Mouse (Mus musculus) stomach, embryonic 15.5 days (tissue): ENCODE results near the gene Nckap1l. TPM values are rescaled to one million over a fixed set of nuclear protein-coding genes. Genes with fewer than 3 reads are reported as not detected.

Experiments
- ATAC-seq: fragments of 200-750 bp; cut with Nextera tagmentation; 2 replicates; pipeline ENCODE4 v1.8.0; 2017; ENCODE audit warnings: low read depth, moderate number of reproducible peaks, moderate TSS enrichment; ENCODE audit not compliant: insufficient read depth, low FRiP score
- H3K27ac ChIP-seq: fragments of 300-500 bp; sonication (generic); 2 replicates; pipeline ENCODE4 v1.5.1; 2015; ENCODE audit warnings: mild to moderate bottlenecking, inconsistent platforms
- H3K27me3 ChIP-seq: fragments of 300-500 bp; sonication (generic); replicated peaks from 2 replicates; pipeline ENCODE4 v1.6.1; 2015; ENCODE audit warnings: inconsistent platforms
- H3K36me3 ChIP-seq: fragments of 300-500 bp; sonication (generic); 2 replicates; pipeline ENCODE4 v1.6.1; 2015; ENCODE audit warnings: inconsistent platforms
- H3K4me1 ChIP-seq: fragments of 300-500 bp; sonication (generic); 2 replicates; pipeline ENCODE4 v1.6.1; 2015; ENCODE audit warnings: inconsistent platforms
- H3K4me2 ChIP-seq: fragments of 300-500 bp; sonication (generic); 2 replicates; pipeline ENCODE4 v1.6.1; 2015; ENCODE audit warnings: mild to moderate bottlenecking, inconsistent platforms
- H3K4me3 ChIP-seq: fragments of 300-500 bp; sonication (generic); replicated peaks from 2 replicates; pipeline ENCODE4 v1.5.1; 2015; ENCODE audit warnings: inconsistent platforms
- H3K9ac ChIP-seq: fragments of 300-500 bp; sonication (generic); 2 replicates; pipeline ENCODE4 v1.6.1; 2015; ENCODE audit warnings: inconsistent platforms
- H3K9me3 ChIP-seq: fragments of 300-500 bp; sonication (generic); 2 replicates; pipeline ENCODE4 v1.6.1; 2016; ENCODE audit warnings: inconsistent platforms
- WGBS: fragments of 180-500 bp; shearing (Covaris S2); methylation state at CpG from one replicate; pipeline ENCODE4 v1.1.7; 2015; 5-methylcytosine and 5-hydroxymethylcytosine counted together
- polyA plus RNA-seq: library from polyadenylated mRNA; unstranded; fragments of >200 nt; fragmentation: Nextera tagmentation; extraction: Ambion mirVana; gene quantifications from 2 replicates; pipeline ENCODE4 v1.2.1, GENCODE M21; 2015

The Nckap1l gene
- polyA plus RNA-seq, 1 experiment from 2014 or later: 4.1 TPM

GRCm38 (mm10) chr15:103523156-103523555 lies 69.6 kb downstream of the Nckap1l start:
- Histone ChIP-seq H3K36me3 (no peaks in the 10 kb centered on the region), H3K9ac (no peak overlapping the region), H3K4me2 (no peak overlapping the region), H3K27ac (no peak overlapping the region), H3K27me3 (no peaks in the 10 kb centered on the region), H3K4me3 (no peak overlapping the region), H3K4me1 (peaks cover 4% of the 10 kb centered on the region; the same call in 1 of the 2 replicates), H3K9me3 (no peaks in the 10 kb centered on the region)
- 71% methylated on average over 3 of the region's 3 CpGs for WGBS
- ATAC-seq: no peak

GRCm38 (mm10) chr15:103530372-103530771 lies 76.8 kb downstream of the Nckap1l start:
- H3K27ac ChIP-seq: no peak overlapping the region
- ATAC-seq: peak; percentile 77
- WGBS: 8% methylated on average over 5 of the region's 5 CpGs
- H3K4me2 ChIP-seq: no peak overlapping the region
- no peaks in the 10 kb centered on the region for H3K9me3 ChIP-seq
- no peaks in the 10 kb centered on the region for H3K4me1 ChIP-seq
- H3K4me3 ChIP-seq: no peak overlapping the region
- H3K36me3 ChIP-seq: no peaks in the 10 kb centered on the region
- H3K9ac ChIP-seq: no peak overlapping the region
- peaks cover 3% of the 10 kb centered on the region; the same call in 1 of the 2 replicates for H3K27me3 ChIP-seq

GRCm38 (mm10) chr15:103534054-103534620 lies 80.5 kb downstream of the Nckap1l start:
- Histone ChIP-seq H3K4me1 (peaks cover 10% of the 10 kb centered on the region; the same call in 1 of the 2 replicates), H3K4me3 (no peak overlapping the region), H3K9me3 (no peaks in the 10 kb centered on the region), H3K9ac (no peak overlapping the region), H3K27me3 (peaks cover 21% of the 10 kb centered on the region; the same call in 1 of the 2 replicates), H3K27ac (no peak overlapping the region), H3K36me3 (no peaks in the 10 kb centered on the region), H3K4me2 (no peak overlapping the region)
- 79% methylated on average over 7 of the region's 7 CpGs for WGBS
- no peak for ATAC-seq

GRCm38 (mm10) chr15:103535030-103535429 lies 81.4 kb downstream of the Nckap1l start:
- ATAC-seq: no peak
- Histone ChIP-seq H3K9ac (no peak overlapping the region), H3K27ac (no peak overlapping the region), H3K4me3 (no peak overlapping the region), H3K27me3 (peaks cover 21% of the 10 kb centered on the region; the same call in 1 of the 2 replicates), H3K4me1 (peaks cover 10% of the 10 kb centered on the region; the same call in 1 of the 2 replicates), H3K9me3 (no peaks in the 10 kb centered on the region), H3K4me2 (no peak overlapping the region), H3K36me3 (no peaks in the 10 kb centered on the region)
- 84% methylated on average over 2 of the region's 2 CpGs for WGBS

GRCm38 (mm10) chr15:103535786-103536185 lies 82.2 kb downstream of the Nckap1l start:
- Histone ChIP-seq H3K9me3 (no peaks in the 10 kb centered on the region), H3K36me3 (no peaks in the 10 kb centered on the region), H3K27me3 (peaks cover 21% of the 10 kb centered on the region; the same call in 1 of the 2 replicates), H3K9ac (no peak overlapping the region), H3K4me2 (no peak overlapping the region), H3K4me3 (no peak overlapping the region), H3K4me1 (peaks cover 10% of the 10 kb centered on the region; the same call in 1 of the 2 replicates), H3K27ac (no peak overlapping the region)
- 64% methylated on average over 1 of the region's 1 CpGs for WGBS
- no peak for ATAC-seq

- peaks cover 21% of the 10 kb centered on the region; the same call in 1 of the 2 replicates for H3K27me3 ChIP-seq
- no peak overlapping the region for H3K27ac ChIP-seq
- H3K4me3 ChIP-seq: 0 out of 2 replicates have a peak overlapping the region, but pooled peaks have one; percentile 63
- ATAC-seq: no peak
- peaks cover 10% of the 10 kb centered on the region; the same call in 1 of the 2 replicates for H3K4me1 ChIP-seq
- H3K9ac ChIP-seq: no peak overlapping the region
- no peaks in the 10 kb centered on the region for H3K36me3 ChIP-seq
- peak overlapping the region; percentile 97 for H3K4me2 ChIP-seq
- no peaks in the 10 kb centered on the region for H3K9me3 ChIP-seq
- WGBS: 39% methylated on average over 2 of the region's 2 CpGs
These were observed 82.9 kb downstream of the Nckap1l start for GRCm38 (mm10) chr15:103536456-103536855.

GRCm38 (mm10) chr15:103537011-103537821 lies 83.6 kb downstream of the Nckap1l start:
- Histone ChIP-seq H3K9ac (peak overlapping the region; percentile 49), H3K27me3 (peaks cover 21% of the 10 kb centered on the region; the same call in 1 of the 2 replicates), H3K4me2 (peak overlapping the region; percentile 97), H3K9me3 (no peaks in the 10 kb centered on the region), H3K4me3 (peak overlapping the region; percentile 63), H3K36me3 (no peaks in the 10 kb centered on the region), H3K27ac (peak overlapping the region; percentile 16; the same call in 1 of the 2 replicates), H3K4me1 (peaks cover 10% of the 10 kb centered on the region; the same call in 1 of the 2 replicates)
- WGBS: 2% methylated on average over 37 of the region's 37 CpGs
- ATAC-seq: peak; percentile 37; the same call in 1 of the 2 replicates

GRCm38 (mm10) chr15:103537822-103538213 lies 84.2 kb downstream of the Nckap1l start, which contains the start of gene Ppp1r1a:
Gene Ppp1r1a, minus strand, starts transcription at chr15:103538003.
- Histone ChIP-seq H3K4me1 (peaks cover 10% of the 10 kb centered on the region; the same call in 1 of the 2 replicates), H3K27ac (peak within 1 kb of the TSS; percentile 16; the same call in 1 of the 2 replicates), H3K36me3 (no peaks in the 10 kb centered on the region), H3K4me2 (peak within 1 kb of the TSS; percentile 97), H3K4me3 (peak within 1 kb of the TSS; percentile 63), H3K9me3 (no peaks in the 10 kb centered on the region), H3K9ac (peak within 1 kb of the TSS; percentile 49), H3K27me3 (peaks cover 21% of the 10 kb centered on the region; the same call in 1 of the 2 replicates)
- 0% methylated on average over 36 of the region's 36 CpGs for WGBS
- ATAC-seq: peak; percentile 70

GRCm38 (mm10) chr15:103539259-103539658 lies 85.7 kb downstream of the Nckap1l start:
- Histone ChIP-seq H3K9ac (no peak overlapping the region), H3K27me3 (peaks cover 21% of the 10 kb centered on the region; the same call in 1 of the 2 replicates), H3K36me3 (no peaks in the 10 kb centered on the region), H3K4me3 (no peak overlapping the region), H3K4me2 (no peak overlapping the region), H3K9me3 (no peaks in the 10 kb centered on the region), H3K27ac (no peak overlapping the region), H3K4me1 (peaks cover 10% of the 10 kb centered on the region; the same call in 1 of the 2 replicates)
- 35% methylated on average over 2 of the region's 2 CpGs for WGBS
- no peak for ATAC-seq

- ATAC-seq: no peak
- no peak overlapping the region for H3K27ac ChIP-seq
- peaks cover 10% of the 10 kb centered on the region; the same call in 1 of the 2 replicates for H3K4me1 ChIP-seq
- H3K4me3 ChIP-seq: no peak overlapping the region
- H3K27me3 ChIP-seq: peaks cover 17% of the 10 kb centered on the region; the same call in 1 of the 2 replicates
- H3K9me3 ChIP-seq: no peaks in the 10 kb centered on the region
- WGBS: 76% methylated on average over 1 of the region's 1 CpGs
- no peak overlapping the region for H3K9ac ChIP-seq
- no peaks in the 10 kb centered on the region for H3K36me3 ChIP-seq
- H3K4me2 ChIP-seq: no peak overlapping the region
These were observed 87.1 kb downstream of the Nckap1l start for GRCm38 (mm10) chr15:103540646-103541045.

- no peak overlapping the region for H3K4me2 ChIP-seq
- 0 out of 2 replicates have a peak, but pooled peaks cover under 1% of the 10 kb centered on the region for H3K4me1 ChIP-seq
- H3K9ac ChIP-seq: no peak overlapping the region
- H3K27me3 ChIP-seq: 0 out of 2 replicates have a peak, but pooled peaks cover 6% of the 10 kb centered on the region
- no peak for ATAC-seq
- no peak overlapping the region for H3K27ac ChIP-seq
- no peaks in the 10 kb centered on the region for H3K9me3 ChIP-seq
- no peak overlapping the region for H3K4me3 ChIP-seq
- no peaks in the 10 kb centered on the region for H3K36me3 ChIP-seq
These were observed 88.9 kb downstream of the Nckap1l start for GRCm38 (mm10) chr15:103542526-103542925.
